Mouse (Mus musculus) lung, postnatal 10 days (tissue): ENCODE results near the gene Slc37a4.
"Not testable (repeated sequence)": the region's sequence is repeated elsewhere in the genome, so short reads cannot be mapped to it uniquely, and the experiment has no call there.

ENCODE experiments used
- DNase-seq: peaks from one replicate; pipeline ENCODE4 v3.0.0; 2021

Slc37a4 gene

GRCm38 (mm10) chr9:44396684-44397411 lies at the start of gene Slc37a4:
TSS of gene Slc37a4 (plus strand) at chr9:44396852.
- DNase-seq: peak; percentile 97

- DNase-seq: no peak
Observed at GRCm38 (mm10) chr9:44347166-44347565, 49.5 kb upstream of the Slc37a4 start.

GRCm38 (mm10) chr9:44347621-44348020 lies 49.0 kb upstream of the Slc37a4 start:
- no peak for DNase-seq

- no peak for DNase-seq
Observed at GRCm38 (mm10) chr9:44348546-44348945, 48.1 kb upstream of the Slc37a4 start.

- DNase-seq: no peak
Observed at GRCm38 (mm10) chr9:44351396-44351795, 45.3 kb upstream of the Slc37a4 start.

GRCm38 (mm10) chr9:44352337-44352736 lies 44.3 kb upstream of the Slc37a4 start:
- no peak for DNase-seq

- no peak for DNase-seq
Observed at GRCm38 (mm10) chr9:44353142-44353541, 43.5 kb upstream of the Slc37a4 start.

- peak; percentile 39 for DNase-seq
Observed at GRCm38 (mm10) chr9:44357207-44357606, 39.4 kb upstream of the Slc37a4 start.

GRCm38 (mm10) chr9:44361190-44361917 lies 35.3 kb upstream of the Slc37a4 start, which contains the start of gene Vps11:
TSS of gene Vps11 (minus strand) at chr9:44361670.
- DNase-seq: peak; percentile 97

GRCm38 (mm10) chr9:44361931-44362330 lies 34.7 kb upstream of the Slc37a4 start:
- not testable (repeated sequence) for DNase-seq

- no peak for DNase-seq
Observed at GRCm38 (mm10) chr9:44364480-44364879, 32.2 kb upstream of the Slc37a4 start.

GRCm38 (mm10) chr9:44373386-44373785 lies 23.3 kb upstream of the Slc37a4 start:
- no peak for DNase-seq

- no peak for DNase-seq
Observed at GRCm38 (mm10) chr9:44376141-44376540, 20.5 kb upstream of the Slc37a4 start.

GRCm38 (mm10) chr9:44377335-44377734 lies 19.3 kb upstream of the Slc37a4 start:
- DNase-seq: not testable (repeated sequence)

GRCm38 (mm10) chr9:44378153-44378730 lies 18.4 kb upstream of the Slc37a4 start:
- DNase-seq: no peak

- peak; percentile 99 for DNase-seq
Observed at GRCm38 (mm10) chr9:44379054-44379834, 17.4 kb upstream of the Slc37a4 start, which contains the start of gene Hyou1. TSS of gene Hyou1 (plus strand) at chr9:44379490.

- DNase-seq: no peak
Observed at GRCm38 (mm10) chr9:44379862-44380261, 16.8 kb upstream of the Slc37a4 start.

- no peak for DNase-seq
Observed at GRCm38 (mm10) chr9:44384596-44384995, 12.1 kb upstream of the Slc37a4 start.

GRCm38 (mm10) chr9:44387221-44387620 lies 9.4 kb upstream of the Slc37a4 start:
- no peak for DNase-seq

GRCm38 (mm10) chr9:44389273-44389672 lies 7.4 kb upstream of the Slc37a4 start:
- DNase-seq: peak; percentile 62

GRCm38 (mm10) chr9:44391466-44391865 lies 5.2 kb upstream of the Slc37a4 start:
- peak; percentile 86 for DNase-seq

GRCm38 (mm10) chr9:44398087-44398486 lies 1.4 kb downstream of the Slc37a4 start:
- DNase-seq: no peak

- no peak for DNase-seq
Observed at GRCm38 (mm10) chr9:44398551-44398950, 1.9 kb downstream of the Slc37a4 start.
